ENCODE assay signal across 8 mouse cellular contexts in the genomic region with DNA sequence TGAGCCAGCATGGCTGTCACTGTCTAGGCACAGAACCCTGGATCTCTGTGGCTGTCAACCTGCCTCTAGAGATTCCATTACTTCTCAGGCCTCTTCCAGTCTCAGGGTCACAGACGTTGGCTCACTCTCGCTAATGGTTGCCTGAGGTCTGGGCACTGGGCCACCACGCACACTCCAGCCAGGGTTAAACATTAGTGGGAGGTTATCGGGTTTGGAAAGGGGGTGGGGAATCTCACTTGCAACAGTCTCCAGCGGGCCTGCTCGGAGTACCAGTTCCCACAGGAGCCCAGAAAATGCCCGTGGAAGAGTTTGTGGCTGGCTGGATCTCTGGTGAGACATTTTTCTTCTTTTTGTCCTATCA. TPM values are rescaled to one million over a fixed set of nuclear protein-coding genes. Genes with fewer than 3 reads are reported as not detected.
DNase-seq lines count a peak whose midpoint lies in the region; ATAC-seq and TF ChIP-seq lines count a peak whose summit lies in the region.
"Had no signal": no experiment of that assay in that cellular context is flagged by ENCODE, and none has a peak within 500 bp of the region (broad histone marks: within the 10 kb centered on the region; RNA-seq: fewer than 3 reads in every experiment).

No protein-coding gene starts in this region.

- H3K4me3 ChIP-seq in ES-E14 (ENCODE audit: insufficient read depth in 1 of 2, low read depth in 1 of 2, low read length in 2 of 2, poor library complexity in 1 of 2, severe bottlenecking in 1 of 2) = no peak overlapping the region
- no peak overlapping the region for H3K4me3 ChIP-seq in hindbrain, embryonic 13.5 days
- H3K4me3 ChIP-seq in liver, embryonic 12.5 days = peak overlapping the region; percentile 16; the same call in 1 of the 2 replicates
- H3K4me3 ChIP-seq in small intestine, adult 2 months (ENCODE audit: low read depth, low read length) = peak overlapping the region; percentile 62

- no peaks in the 10 kb centered on the region for H3K27me3 ChIP-seq in hindbrain, embryonic 13.5 days
- no peaks in the 10 kb centered on the region for H3K27me3 ChIP-seq in liver, embryonic 12.5 days (replicated peaks)
- no peaks in the 10 kb centered on the region for H3K27me3 ChIP-seq in small intestine, adult 2 months (ENCODE audit: control insufficient read depth, insufficient read depth, low read length)

- H3K4me2 ChIP-seq in hindbrain, embryonic 13.5 days = 0 out of 2 replicates have a peak overlapping the region, but pooled peaks have one; percentile 15
- peak overlapping the region; percentile 44 for H3K4me2 ChIP-seq in liver, embryonic 12.5 days

- no peaks in the 10 kb centered on the region for H3K36me3 ChIP-seq in ES-E14 (ENCODE audit: control insufficient read depth, insufficient read depth, low read length, poor library complexity, severe bottlenecking)
- H3K36me3 ChIP-seq in hindbrain, embryonic 13.5 days = no peaks in the 10 kb centered on the region
- peaks cover 5% of the 10 kb centered on the region; the same call in 1 of the 2 replicates for H3K36me3 ChIP-seq in liver, embryonic 12.5 days
- peaks cover 22% of the 10 kb centered on the region for H3K36me3 ChIP-seq in small intestine, adult 2 months (ENCODE audit: control insufficient read depth, insufficient read depth, low read length)

- peaks cover 2 to 5% of the 10 kb centered on the region in 2 experiments; a peak in 2 of 4 replicates for H3K4me1 ChIP-seq in ES-E14 (ENCODE audit: control insufficient read depth in 2 of 2, insufficient read depth in 2 of 2, low read length in 2 of 2, poor library complexity in 1 of 2)
- peaks cover 24% of the 10 kb centered on the region for H3K4me1 ChIP-seq in hindbrain, embryonic 13.5 days (replicated peaks)
- peaks cover 74% of the 10 kb centered on the region for H3K4me1 ChIP-seq in liver, embryonic 12.5 days
- peaks cover 41% of the 10 kb centered on the region for H3K4me1 ChIP-seq in small intestine, adult 2 months (ENCODE audit: control insufficient read depth, insufficient read depth, insufficient read length, low read length)

- ATAC-seq in hindbrain, embryonic 13.5 days (ENCODE audit: low FRiP score) = no peak
- no peak for ATAC-seq in liver, embryonic 12.5 days

- H3K9ac ChIP-seq in ES-E14 (ENCODE audit: insufficient read depth, low read depth, low read length, poor library complexity, severe bottlenecking) = 0 out of 2 replicates have a peak overlapping the region, but pooled peaks have one; percentile 12
- H3K9ac ChIP-seq in hindbrain, embryonic 13.5 days = peak overlapping the region; percentile 49
- peak overlapping the region; percentile 38 for H3K9ac ChIP-seq in liver, embryonic 12.5 days

- TF ChIP-seq CTCF in small intestine, adult 2 months (IDR thresholded peaks at IDR 0.05; ENCODE audit: extremely low read depth, insufficient read length, insufficient replicate concordance, low read depth, low read length) = no peak

- TF ChIP-seq POLR2A in small intestine, adult 2 months (IDR thresholded peaks at IDR 0.05; ENCODE audit: low read depth, low read length) = peak; percentile 42; the same call in 1 of the 2 replicates

- H3K27ac ChIP-seq in ES-E14 (ENCODE audit: insufficient read depth, low read depth, low read length, poor library complexity, severe bottlenecking) = no peak overlapping the region; the same call in 1 of the 2 replicates
- H3K27ac ChIP-seq in hindbrain, embryonic 13.5 days = peak overlapping the region; percentile 72; the same call in 1 of the 2 replicates
- H3K27ac ChIP-seq in liver, embryonic 12.5 days = peak overlapping the region; percentile 70
- peak overlapping the region; percentile 98 for H3K27ac ChIP-seq in small intestine, adult 2 months (ENCODE audit: insufficient read depth, low read depth, low read length)

- no peaks in the 10 kb centered on the region for H3K9me3 ChIP-seq in ES-E14 (ENCODE audit: control insufficient read depth, insufficient read depth, low read depth, low read length)
- no peaks in the 10 kb centered on the region for H3K9me3 ChIP-seq in hindbrain, embryonic 13.5 days
- no peaks in the 10 kb centered on the region for H3K9me3 ChIP-seq in liver, embryonic 12.5 days (replicated peaks)

- DNase-seq in ES-E14 (ENCODE audit: low read depth, low spot score) (no peak), NIH3T3 (ENCODE audit: low read depth) (peak; percentile 78)
- DNase-seq in layer of hippocampus, postnatal 14 days (ENCODE audit: low spot score in 2 of 2) = no peak
- no peak for DNase-seq in cerebellum, postnatal 25 days

- in situ Hi-C loops in ES-E14 (cut with MboI; ENCODE audit: low sequenced_read_pairs in 2 of 2, unreplicated experiment in 2 of 2) = loop anchor here in 1 of 2 experiments (5.0 kb wide), 1 partner anchor 91 kb away; no protein-coding TSS in a partner anchor

- WGBS in hindbrain, embryonic 13.5 days = 77% methylated on average over 7 of the region's 7 CpGs
- 54% methylated on average over 7 of the region's 7 CpGs for WGBS in liver, embryonic 12.5 days (ENCODE audit: insufficient replicate concordance)
- 11% methylated on average over 7 of the region's 7 CpGs for WGBS in small intestine, adult 2 months

TF ChIP-seq in ES-E14, 5 proteins besides CTCF, POLR2A, EP300 and RAD21:
- TF ChIP-seq ZNF384 (IDR thresholded peaks at IDR 0.05; ENCODE audit: low read depth, low read length) = no peak
- no peak for TF ChIP-seq ZC3H11A (IDR thresholded peaks at IDR 0.05; ENCODE audit: borderline replicate concordance, low read depth, low read length)
- no peak for TF ChIP-seq HCFC1 (IDR thresholded peaks at IDR 0.05; ENCODE audit: borderline replicate concordance, insufficient read depth, low read length)
- no peak for TF ChIP-seq MAFK (IDR thresholded peaks at IDR 0.05; ENCODE audit: insufficient read depth, low read depth, low read length)
- no peak for TF ChIP-seq CHD2 (IDR thresholded peaks at IDR 0.05; ENCODE audit: low read depth, low read length)

RNA-seq across cellular contexts. Expression of a gene that starts 0.7 kb away (rescaled TPM):
- 1.2 and 1.9 TPM in 2 replicates for total RNA-seq in ES-E14 (2012; rRNA removed)
- 2.6 and 2.8 TPM in 2 replicates for polyA plus RNA-seq in hindbrain, embryonic 13.5 days (2015; fragmentation: Nextera tagmentation; extraction: Ambion mirVana)
- 7.5 and 7.7 TPM in 2 replicates for polyA plus RNA-seq in liver, embryonic 12.5 days (2016; fragmentation: Nextera tagmentation; extraction: Ambion mirVana)
- 207 and 241 TPM in 2 replicates for polyA plus RNA-seq in small intestine, adult 2 months (2012; rRNA removed)
- total RNA-seq in layer of hippocampus, postnatal 14 days (2021) = 1 to 10 TPM; 3.6 to 3.7 TPM

RNA-seq across cellular contexts. Expression of a gene that starts 3.3 kb away (rescaled TPM):
- 33.4 and 35.7 TPM in 2 replicates for total RNA-seq in ES-E14 (2012; rRNA removed)
- 17.5 and 19.3 TPM in 2 replicates for polyA plus RNA-seq in hindbrain, embryonic 13.5 days (2015; fragmentation: Nextera tagmentation; extraction: Ambion mirVana)
- polyA plus RNA-seq in liver, embryonic 12.5 days (2016; fragmentation: Nextera tagmentation; extraction: Ambion mirVana) = 22.1 and 24.2 TPM in 2 replicates
- polyA plus RNA-seq in small intestine, adult 2 months (2012; rRNA removed) = 32.1 and 62.1 TPM in 2 replicates
- 10 to 100 TPM; 19.8 to 20.1 TPM for total RNA-seq in layer of hippocampus, postnatal 14 days (2021)

RNA-seq across cellular contexts. Expression of a gene that starts 15.6 kb away (rescaled TPM):
- total RNA-seq in ES-E14 (2012; rRNA removed) = 2.1 and 2.2 TPM in 2 replicates
- 15.2 and 15.9 TPM in 2 replicates for polyA plus RNA-seq in hindbrain, embryonic 13.5 days (2015; fragmentation: Nextera tagmentation; extraction: Ambion mirVana)
- polyA plus RNA-seq in liver, embryonic 12.5 days (2016; fragmentation: Nextera tagmentation; extraction: Ambion mirVana) = 3.2 and 3.5 TPM in 2 replicates
- 0.90 and 2.0 TPM in 2 replicates for polyA plus RNA-seq in small intestine, adult 2 months (2012; rRNA removed)
- total RNA-seq in layer of hippocampus, postnatal 14 days (2021) = 1 to 10 TPM; 3.4 to 4.2 TPM

RNA-seq across cellular contexts. Expression of a gene that starts 34.5 kb away (rescaled TPM):
- 37.9 and 39.5 TPM in 2 replicates for total RNA-seq in ES-E14 (2012; rRNA removed)
- 128 and 137 TPM in 2 replicates for polyA plus RNA-seq in hindbrain, embryonic 13.5 days (2015; fragmentation: Nextera tagmentation; extraction: Ambion mirVana)
- 73.2 and 74.9 TPM in 2 replicates for polyA plus RNA-seq in liver, embryonic 12.5 days (2016; fragmentation: Nextera tagmentation; extraction: Ambion mirVana)
- polyA plus RNA-seq in small intestine, adult 2 months (2012; rRNA removed) = 34.1 and 64.3 TPM in 2 replicates
- 10 to 100 TPM; 78.1 to 92.3 TPM for total RNA-seq in layer of hippocampus, postnatal 14 days (2021)

RNA-seq across cellular contexts. Expression of a gene that starts 46.3 kb away (rescaled TPM):
- 0.42 and 0.76 TPM in 2 replicates for total RNA-seq in ES-E14 (2012; rRNA removed)
- 11.5 and 12.4 TPM in 2 replicates for polyA plus RNA-seq in hindbrain, embryonic 13.5 days (2015; fragmentation: Nextera tagmentation; extraction: Ambion mirVana)
- 3.4 and 3.6 TPM in 2 replicates for polyA plus RNA-seq in liver, embryonic 12.5 days (2016; fragmentation: Nextera tagmentation; extraction: Ambion mirVana)
- polyA plus RNA-seq in small intestine, adult 2 months (2012; rRNA removed) = 10.3 and 30.6 TPM in 2 replicates
- 1 to 10 TPM; 4.7 to 5.7 TPM for total RNA-seq in layer of hippocampus, postnatal 14 days (2021)
- total RNA-seq: common myeloid progenitor, adult 5-6 weeks had no signal

Comparison
In these comparisons a context has a peak if more than half of its experiments do, and no peak if none do; other contexts are left out.
1. H3K4me3 ChIP-seq: peak in liver, embryonic 12.5 days (single experiment) and small intestine, adult 2 months (single experiment); none in ES-E14 (0 of 2) and hindbrain, embryonic 13.5 days (single experiment).
2. RNA of a gene that starts 0.7 kb away (polyA plus RNA-seq): 207 to 241 TPM in small intestine, adult 2 months; 7.5 to 7.7 TPM in liver, embryonic 12.5 days and 2.6 to 2.8 TPM in hindbrain, embryonic 13.5 days; every median in the first group is over 10 times any median in the second.
3. Peak in every context shown above with its lines, with median percentiles within 50 percentile points of each other: H3K9ac ChIP-seq.